Mouse (Mus musculus) heart, embryonic 14.5 days (tissue): ENCODE measurements at regions not wholly inside any gene's neighbourhood (a gene's known extent, or its start where the extent isn't known, plus 50 kb on each side); places are given as distances from the start of the nearest gene placed in this dataset.

ENCODE experiments used
- ATAC-seq: fragments of 200-750 bp; cut with Nextera tagmentation; 2 replicates; pipeline ENCODE4 v1.8.0; 2017; ENCODE audit warnings: low read depth, moderate TSS enrichment; ENCODE audit not compliant: insufficient number of reproducible peaks, insufficient read depth, low FRiP score
- H3K27ac ChIP-seq, 2 experiments: fragments of 200-500 bp in 1 of 2; fragments of 300-500 bp in 1 of 2; sonication (generic) in 1 of 2; replicated peaks in 1 of 2; 2 replicates each; pipeline ENCODE4 v1.5.1; 2012 to 2014; ENCODE audit warnings: low read depth in 2 of 2, low read length in 2 of 2, control low read depth in 1 of 2, mild to moderate bottlenecking in 1 of 2, mixed read lengths in 1 of 2; ENCODE audit not compliant: control insufficient read depth in 1 of 2, insufficient read depth in 1 of 2
- H3K27me3 ChIP-seq: fragments of 300-500 bp; sonication (generic); 2 replicates; pipeline ENCODE4 v1.6.1; 2014; ENCODE audit warnings: mild to moderate bottlenecking, low read length, control low read depth; ENCODE audit not compliant: control insufficient read depth, insufficient read depth
- H3K36me3 ChIP-seq: fragments of 300-500 bp; sonication (generic); 2 replicates; pipeline ENCODE4 v1.6.1; 2014; ENCODE audit warnings: mild to moderate bottlenecking, control low read depth, low read length, mixed read lengths; ENCODE audit not compliant: control insufficient read depth, insufficient read depth
- H3K4me1 ChIP-seq, 2 experiments: fragments of 200-500 bp in 1 of 2; fragments of 300-500 bp in 1 of 2; sonication (generic) in 1 of 2; 2 replicates each; pipeline ENCODE4 v1.6.1; 2012 to 2014; ENCODE audit warnings: low read length in 2 of 2, control low read depth in 1 of 2, mixed read lengths in 1 of 2; ENCODE audit not compliant: control insufficient read depth in 2 of 2, insufficient read depth in 2 of 2
- H3K4me2 ChIP-seq: fragments of 300-500 bp; sonication (generic); 2 replicates; pipeline ENCODE4 v1.6.1; 2014; ENCODE audit warnings: mild to moderate bottlenecking, low read length
- H3K4me3 ChIP-seq, 2 experiments: fragments of 200-500 bp in 1 of 2; fragments of 300-500 bp in 1 of 2; sonication (generic) in 1 of 2; 2 replicates each; pipeline ENCODE4 v1.5.1; 2012 to 2014; ENCODE audit warnings: low read length in 2 of 2, mild to moderate bottlenecking in 2 of 2, control low read depth in 1 of 2, low read depth in 1 of 2, moderate library complexity in 1 of 2; ENCODE audit not compliant: control insufficient read depth in 1 of 2, insufficient read depth in 1 of 2
- H3K9ac ChIP-seq: fragments of 300-500 bp; sonication (generic); 2 replicates; pipeline ENCODE4 v1.6.1; 2014; ENCODE audit warnings: mild to moderate bottlenecking, low read length
- H3K9me3 ChIP-seq: fragments of 300-500 bp; sonication (generic); 2 replicates; pipeline ENCODE4 v1.6.1; 2016; ENCODE audit warnings: low read length, control low read depth; ENCODE audit not compliant: control insufficient read depth
- WGBS: fragments of 180-500 bp; shearing (Covaris S2); extraction: QIAGEN DNeasy Blood & Tissue Kit; methylation state at CpG from one replicate; pipeline ENCODE4 v1.1.7; 2014; 5-methylcytosine and 5-hydroxymethylcytosine counted together

DNA sequence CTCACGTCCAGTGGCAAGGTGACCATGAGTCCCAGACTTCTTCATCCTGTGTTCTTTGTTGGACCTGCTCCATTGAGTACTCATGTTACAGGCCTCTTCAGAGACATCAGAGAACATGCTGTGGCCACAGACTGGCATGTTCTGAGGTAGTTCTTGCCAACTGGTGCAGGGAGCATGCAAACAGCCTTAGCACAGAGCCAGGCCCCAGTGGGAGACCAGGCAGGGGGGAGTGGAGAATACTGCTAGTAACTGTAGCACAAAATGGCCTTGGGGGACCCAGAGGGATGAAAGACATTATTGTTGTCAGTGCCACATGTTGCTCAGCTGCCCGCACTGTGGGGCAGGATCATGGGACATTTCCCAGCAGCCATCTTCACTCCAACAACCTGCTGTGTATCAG is 108.4 kb downstream of the Rplp1 start:
- ATAC-seq: no peak
- H3K36me3 ChIP-seq: no peaks in the 10 kb centered on the region
- H3K9ac ChIP-seq: no peak overlapping the region
- no peaks in the 10 kb centered on the region for H3K9me3 ChIP-seq
- H3K4me2 ChIP-seq: no peak overlapping the region
- WGBS: 89% methylated on average over 2 of the region's 2 CpGs
- H3K27me3 ChIP-seq: no peaks in the 10 kb centered on the region; the same call in 1 of the 2 replicates
- H3K4me1 ChIP-seq: no peaks in the 10 kb centered on the region
- H3K4me3 ChIP-seq: no peak overlapping the region
- no peak overlapping the region for H3K27ac ChIP-seq

DNA sequence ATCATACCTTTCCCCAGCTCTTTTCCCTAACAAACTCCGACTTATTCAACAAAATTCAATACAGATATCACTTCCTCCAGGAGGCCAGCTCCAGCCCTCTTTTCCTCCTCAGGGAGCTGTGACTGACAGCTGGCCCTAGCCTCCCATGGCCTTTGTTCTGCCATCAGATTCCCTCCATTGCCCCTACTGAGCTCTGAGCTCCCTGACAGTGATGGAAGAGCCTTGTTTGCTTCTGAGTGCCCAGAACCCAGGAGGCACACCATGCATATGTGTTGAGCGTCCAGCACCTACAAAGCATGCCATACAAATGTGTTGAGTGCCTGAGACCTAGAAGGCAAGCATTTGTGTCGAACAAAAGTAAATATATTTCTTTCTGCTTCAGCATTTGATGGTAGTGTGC is 110.8 kb downstream of the Rplp1 start:
- Histone ChIP-seq H3K36me3 (no peaks in the 10 kb centered on the region), H3K9ac (no peak overlapping the region), H3K4me3 (no peak overlapping the region), H3K4me2 (no peak overlapping the region), H3K27me3 (no peaks in the 10 kb centered on the region; the same call in 1 of the 2 replicates), H3K27ac (no peak overlapping the region), H3K9me3 (no peaks in the 10 kb centered on the region), H3K4me1 (no peaks in the 10 kb centered on the region)
- WGBS: 48% methylated on average over 3 of the region's 3 CpGs
- ATAC-seq: no peak

DNA sequence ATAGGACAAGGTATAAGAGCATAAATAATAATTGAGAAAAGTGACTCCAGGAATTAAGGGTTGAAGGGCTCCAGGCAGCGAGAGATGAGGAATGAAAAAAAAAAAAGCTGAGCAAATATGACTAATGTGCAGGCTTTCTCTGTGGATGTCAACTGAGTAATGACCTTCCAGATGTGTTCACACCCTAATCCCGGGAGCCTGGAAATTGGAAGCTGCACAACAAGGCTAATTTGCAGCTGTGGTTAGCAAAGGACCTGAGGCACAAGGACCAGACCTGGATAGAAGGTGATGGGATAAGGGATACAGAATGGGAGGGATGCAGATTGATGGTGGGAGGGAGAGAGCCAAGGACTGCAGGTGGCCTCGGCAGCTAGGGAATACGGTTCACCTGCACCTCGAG is 111.6 kb downstream of the Rplp1 start:
- H3K9me3 ChIP-seq: no peaks in the 10 kb centered on the region
- H3K4me3 ChIP-seq: no peak overlapping the region
- no peak for ATAC-seq
- H3K27ac ChIP-seq: no peak overlapping the region
- 71% methylated on average over 5 of the region's 5 CpGs for WGBS
- H3K9ac ChIP-seq: no peak overlapping the region
- H3K27me3 ChIP-seq: peaks cover under 1% of the 10 kb centered on the region; the same call in 1 of the 2 replicates
- H3K4me1 ChIP-seq: no peaks in the 10 kb centered on the region
- no peak overlapping the region for H3K4me2 ChIP-seq
- no peaks in the 10 kb centered on the region for H3K36me3 ChIP-seq

DNA sequence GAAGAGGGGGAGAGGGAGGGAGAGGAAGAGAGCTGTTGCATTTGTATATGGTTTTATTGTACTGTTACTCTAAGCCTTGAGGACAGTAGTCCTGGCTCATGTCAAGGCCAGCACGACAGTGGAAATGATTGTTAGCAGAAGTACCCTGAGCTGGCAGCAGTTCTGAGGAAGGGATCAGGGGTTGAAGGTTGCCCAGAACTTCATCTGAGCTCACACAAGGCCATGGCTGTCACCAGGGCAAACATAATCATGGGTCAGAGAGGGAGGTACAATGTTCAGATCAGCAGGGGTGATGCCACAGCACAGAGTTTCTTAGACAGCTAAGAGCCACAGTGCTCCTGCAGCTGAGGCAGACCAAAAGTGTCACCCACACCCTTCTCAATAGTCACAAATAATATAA is 114.8 kb downstream of the Rplp1 start:
- WGBS: 19% methylated on average over 1 of the region's 1 CpGs
- no peak overlapping the region for H3K27ac ChIP-seq
- ATAC-seq: no peak
- no peak overlapping the region for H3K9ac ChIP-seq
- no peaks in the 10 kb centered on the region for H3K4me1 ChIP-seq
- no peak overlapping the region for H3K4me2 ChIP-seq
- no peak overlapping the region for H3K4me3 ChIP-seq
- H3K9me3 ChIP-seq: no peaks in the 10 kb centered on the region
- no peaks in the 10 kb centered on the region for H3K36me3 ChIP-seq
- peaks cover 4% of the 10 kb centered on the region; the same call in 1 of the 2 replicates for H3K27me3 ChIP-seq

DNA sequence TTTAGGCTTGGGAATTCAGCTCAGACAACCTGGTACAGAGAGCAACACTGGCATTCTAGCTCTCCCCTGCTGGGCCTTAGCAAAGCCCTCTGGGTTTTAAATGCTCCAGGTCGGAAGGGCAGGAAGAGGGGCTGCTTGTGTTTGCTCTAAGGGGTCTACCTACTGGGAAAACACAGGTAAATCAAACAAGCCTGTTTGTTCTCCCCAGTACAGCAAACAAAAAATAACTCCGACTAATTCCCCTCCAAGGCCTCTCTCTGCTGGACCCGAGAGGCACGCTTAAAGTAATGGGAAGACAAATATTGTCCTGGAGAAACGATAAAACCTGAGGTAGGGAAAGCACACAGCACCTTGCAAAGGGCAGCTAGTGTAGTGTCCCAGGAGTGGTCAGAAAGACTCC is 118.4 kb downstream of the Rplp1 start:
- no peak for ATAC-seq
- H3K4me3 ChIP-seq: no peak overlapping the region
- H3K36me3 ChIP-seq: no peaks in the 10 kb centered on the region
- peaks cover 3% of the 10 kb centered on the region; the same call in 1 of the 2 replicates for H3K9me3 ChIP-seq
- 71% methylated on average over 5 of the region's 5 CpGs for WGBS
- H3K4me2 ChIP-seq: no peak overlapping the region
- H3K27me3 ChIP-seq: peaks cover 4% of the 10 kb centered on the region; the same call in 1 of the 2 replicates
- H3K27ac ChIP-seq: no peak overlapping the region
- no peaks in the 10 kb centered on the region for H3K4me1 ChIP-seq
- H3K9ac ChIP-seq: no peak overlapping the region

DNA sequence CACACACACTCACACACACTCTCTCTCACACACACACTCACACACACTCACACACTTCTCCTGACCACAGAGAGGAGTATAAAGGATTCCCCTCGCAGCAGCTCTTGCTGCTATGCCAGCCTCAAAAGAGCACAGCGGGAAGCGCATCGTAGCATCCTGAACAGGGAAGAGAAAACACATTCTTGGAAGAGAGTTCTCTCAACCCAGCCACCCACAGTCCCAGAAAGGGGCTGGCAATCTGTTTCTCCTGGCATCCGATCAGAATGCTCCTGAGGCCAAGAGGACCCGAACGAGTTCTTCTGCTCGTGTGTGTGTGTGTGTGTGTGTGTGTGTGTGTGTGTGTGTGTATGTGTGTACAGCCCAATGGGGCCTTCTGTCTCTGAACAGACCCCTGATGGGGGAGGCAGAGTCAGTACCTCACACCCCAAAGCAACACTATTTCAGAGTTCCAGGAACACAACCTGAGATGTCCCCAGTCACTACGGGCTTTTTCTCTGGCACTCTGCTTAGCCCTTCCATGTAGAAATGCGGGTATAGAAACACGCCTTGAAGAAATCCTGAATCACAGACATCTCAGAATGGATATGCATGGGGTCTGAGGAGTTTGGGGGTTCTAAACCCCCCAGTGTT is 122.8 kb downstream of the Rplp1 start:
- ATAC-seq: no peak
- H3K9ac ChIP-seq: no peak overlapping the region

DNA sequence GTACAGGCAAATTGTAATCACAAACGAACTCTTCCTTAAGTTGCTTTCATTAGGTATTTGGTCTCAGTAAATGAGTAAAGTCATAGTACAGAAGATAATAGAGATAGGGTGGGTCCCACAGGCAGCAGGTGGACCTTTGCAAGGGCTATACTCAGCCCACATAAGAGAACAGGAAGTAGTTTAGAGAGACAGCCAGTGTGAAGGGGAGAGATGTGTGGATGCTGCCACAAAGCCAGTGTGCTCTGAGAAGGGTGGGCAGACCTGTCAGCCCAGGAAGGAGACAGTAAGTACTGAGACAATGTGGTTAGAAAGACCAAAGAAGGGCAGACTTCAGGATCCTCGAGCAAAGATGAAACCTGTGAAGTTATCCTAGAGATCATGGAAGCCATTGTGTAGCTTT is 123.5 kb downstream of the Rplp1 start:
- Histone ChIP-seq H3K4me2 (no peak overlapping the region), H3K9me3 (peaks cover 3% of the 10 kb centered on the region; the same call in 1 of the 2 replicates), H3K36me3 (no peaks in the 10 kb centered on the region), H3K27ac (no peak overlapping the region), H3K4me1 (no peaks in the 10 kb centered on the region), H3K27me3 (no peaks in the 10 kb centered on the region), H3K4me3 (no peak overlapping the region), H3K9ac (no peak overlapping the region)
- 71% methylated on average over 2 of the region's 2 CpGs for WGBS
- no peak for ATAC-seq

More for the DNA sequence above, 122.8 kb downstream of the Rplp1 start:
- no peak overlapping the region for H3K4me3 ChIP-seq
- H3K9me3 ChIP-seq: peaks cover 3% of the 10 kb centered on the region; the same call in 1 of the 2 replicates
- WGBS: 75% methylated on average over 11 of the region's 11 CpGs
- H3K4me2 ChIP-seq: no peak overlapping the region
- H3K27me3 ChIP-seq: no peaks in the 10 kb centered on the region
- H3K4me1 ChIP-seq: no peaks in the 10 kb centered on the region
- no peak overlapping the region for H3K27ac ChIP-seq
- H3K36me3 ChIP-seq: no peaks in the 10 kb centered on the region
